ENCODE assay signal across 13 mouse cellular contexts in genomic region chr8:83421354-83421753, GRCm38 (mm10).
"Had no signal": no experiment of that assay in that cellular context is flagged by ENCODE, and none has a peak within 500 bp of the region (broad histone marks: within the 10 kb centered on the region; RNA-seq: fewer than 3 reads in every experiment).

No protein-coding gene starts in this region.

- H3K9me3 ChIP-seq: limb, embryonic 15.5 days; midbrain, embryonic 12.5 days; neural tube, embryonic 13.5 days; stomach, embryonic 15.5 days had no signal

- H3K27me3 ChIP-seq: limb, embryonic 15.5 days; midbrain, embryonic 12.5 days; neural tube, embryonic 13.5 days; stomach, embryonic 15.5 days had no signal

- H3K4me3 ChIP-seq: limb, embryonic 15.5 days; midbrain, embryonic 12.5 days; neural tube, embryonic 13.5 days; stomach, embryonic 15.5 days had no signal

- H3K27ac ChIP-seq: limb, embryonic 15.5 days; midbrain, embryonic 12.5 days; neural tube, embryonic 13.5 days; stomach, embryonic 15.5 days had no signal

- ATAC-seq: intestine, embryonic 16.5 days; midbrain, embryonic 16.5 days had no signal

- DNase-seq: kidney, postnatal 10 days; layer of hippocampus, adult 9-11 months; layer of hippocampus, postnatal 36 days; lung, adult 18-20 months; right cerebral cortex, postnatal 14 days; thymus, adult 2 months; thymus, postnatal 25 days had no signal

- H3K4me2 ChIP-seq: limb, embryonic 15.5 days; midbrain, embryonic 12.5 days; neural tube, embryonic 13.5 days; stomach, embryonic 15.5 days had no signal

- H3K4me1 ChIP-seq: limb, embryonic 15.5 days; midbrain, embryonic 12.5 days; stomach, embryonic 15.5 days had no signal

- H3K9ac ChIP-seq: limb, embryonic 15.5 days; midbrain, embryonic 12.5 days; neural tube, embryonic 13.5 days; stomach, embryonic 15.5 days had no signal

- H3K36me3 ChIP-seq: limb, embryonic 15.5 days; midbrain, embryonic 12.5 days; neural tube, embryonic 13.5 days; stomach, embryonic 15.5 days had no signal
